Mouse (Mus musculus) skeletal muscle tissue, adult 2 months (tissue): Measurements from ENCODE around the gene Evc2.

Experiments
- DNase-seq: peaks from one replicate; pipeline ENCODE4 v3.0.0-alpha.2; 2012; ENCODE audit warnings: low read depth, low spot score

Gene Evc2

DNA sequence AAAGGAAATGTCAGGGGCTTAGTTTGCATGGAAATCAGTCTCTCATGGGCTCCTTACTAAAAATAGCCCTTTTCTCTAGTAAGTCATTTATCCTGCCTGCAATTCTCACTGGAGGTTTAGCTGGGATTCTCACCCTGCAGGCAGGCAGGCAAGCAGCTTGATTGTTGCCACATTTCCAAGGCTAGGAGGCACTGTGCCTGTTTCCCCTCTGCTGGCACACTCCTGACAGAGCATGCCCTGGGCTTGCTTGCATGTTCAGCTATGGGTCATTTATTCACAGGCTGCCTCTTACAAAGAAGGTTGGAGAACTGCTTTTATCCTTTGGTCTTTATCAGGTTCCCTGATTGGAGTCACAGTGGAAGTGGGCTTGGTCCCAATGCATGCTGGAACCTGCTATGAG, 27.5 kb downstream of the Evc2 start:
- no peak for DNase-seq

DNA sequence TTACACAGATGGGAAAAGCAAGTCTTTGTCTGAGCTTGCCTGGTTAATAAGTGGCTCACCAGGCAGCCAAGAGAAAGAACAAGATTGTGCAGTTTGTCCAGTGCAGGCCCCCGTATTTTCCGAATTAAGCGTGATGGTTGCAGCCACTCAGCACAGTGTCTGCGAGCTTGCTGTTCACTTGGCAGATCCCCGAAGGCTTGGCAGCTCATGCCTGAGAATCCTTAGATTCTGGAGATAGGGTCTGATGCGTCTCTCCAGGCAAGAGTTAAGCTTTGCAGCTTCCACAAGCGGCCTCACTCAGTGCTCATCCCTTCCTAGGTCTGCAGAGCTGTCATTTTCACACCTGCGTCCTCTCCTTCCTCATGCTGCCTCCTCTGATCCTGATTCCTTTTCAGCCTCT, 30.5 kb downstream of the Evc2 start:
- DNase-seq = no peak

DNA sequence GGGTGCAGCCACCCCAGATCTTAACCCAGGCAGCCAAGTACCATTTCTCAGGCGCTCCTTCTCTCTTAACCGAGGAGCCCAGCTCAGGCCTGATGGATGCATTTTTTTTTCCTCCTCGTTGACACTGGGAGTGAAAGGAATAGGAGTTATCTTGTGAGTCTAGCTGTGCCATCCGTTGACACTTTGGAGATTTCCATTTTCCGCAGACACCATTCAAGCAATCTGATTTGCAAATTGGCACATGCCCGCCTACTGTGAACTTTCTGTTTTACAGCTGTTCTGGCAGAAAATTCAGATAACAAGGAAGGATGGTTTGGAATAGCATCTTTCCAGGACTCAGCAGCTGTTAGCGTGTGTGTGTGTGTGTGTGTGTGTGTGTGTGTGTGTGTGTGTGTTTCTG, 39.1 kb downstream of the Evc2 start:
- DNase-seq = no peak

DNA sequence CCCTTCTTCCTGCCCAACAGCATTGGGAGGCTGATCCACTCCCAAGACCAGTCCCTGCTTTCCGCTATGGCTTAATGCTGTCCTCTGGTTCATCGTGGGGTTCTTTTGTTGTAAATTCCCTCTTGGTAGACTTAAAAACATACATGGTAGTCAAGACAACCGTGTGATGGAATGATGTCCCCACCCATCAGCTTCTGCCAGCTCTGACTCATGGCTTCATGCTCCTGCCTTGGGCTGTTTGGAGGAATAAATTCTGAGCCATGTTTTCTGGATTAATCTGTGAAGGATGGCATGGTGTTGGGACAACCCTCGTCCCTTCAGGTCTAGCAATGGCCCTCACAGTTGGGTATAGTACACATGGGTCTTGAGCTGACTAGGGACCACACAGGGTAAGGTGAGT, 42.3 kb downstream of the Evc2 start:
- peak; percentile 34 for DNase-seq

DNA sequence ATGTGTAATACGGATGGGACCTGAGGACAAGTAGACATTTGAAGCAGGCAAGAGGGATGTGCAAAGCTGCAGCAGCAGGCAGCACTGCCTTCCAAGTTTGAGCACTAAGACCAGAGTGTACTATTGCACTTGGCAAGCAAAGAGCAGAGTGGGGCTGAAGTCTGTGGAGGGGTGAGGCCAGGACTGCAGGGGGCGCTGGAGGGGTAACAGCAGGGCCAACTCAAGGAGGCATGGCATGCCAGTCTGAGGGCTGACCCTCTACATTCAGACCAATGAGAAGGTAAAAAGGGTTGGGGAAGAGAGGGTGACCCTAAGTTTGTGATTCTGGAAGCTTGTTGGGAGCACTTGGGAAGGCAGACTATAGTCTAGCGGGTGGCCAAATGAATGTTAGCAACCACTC, 45.3 kb downstream of the Evc2 start:
- DNase-seq = no peak

DNA sequence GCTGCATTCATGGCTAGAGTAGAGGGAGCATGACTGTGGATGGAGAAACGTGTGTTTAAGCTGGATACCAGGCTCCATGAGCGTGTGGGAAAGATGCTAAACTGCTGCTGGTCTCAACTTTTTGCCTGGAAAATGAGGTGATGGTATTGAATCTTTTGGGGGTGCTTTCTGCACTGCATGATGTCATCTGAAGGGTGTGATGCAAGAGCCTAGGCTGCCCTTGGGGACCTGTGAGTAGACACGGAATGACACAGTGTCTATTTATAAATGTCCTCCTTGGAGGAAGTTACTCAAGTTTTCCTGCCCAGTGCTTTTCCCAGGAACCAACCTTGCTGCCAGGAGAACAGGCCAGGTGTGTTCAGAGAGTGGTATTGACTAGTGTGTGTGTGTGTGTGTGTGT, 50.3 kb downstream of the Evc2 start:
- peak; percentile 27 for DNase-seq

DNA sequence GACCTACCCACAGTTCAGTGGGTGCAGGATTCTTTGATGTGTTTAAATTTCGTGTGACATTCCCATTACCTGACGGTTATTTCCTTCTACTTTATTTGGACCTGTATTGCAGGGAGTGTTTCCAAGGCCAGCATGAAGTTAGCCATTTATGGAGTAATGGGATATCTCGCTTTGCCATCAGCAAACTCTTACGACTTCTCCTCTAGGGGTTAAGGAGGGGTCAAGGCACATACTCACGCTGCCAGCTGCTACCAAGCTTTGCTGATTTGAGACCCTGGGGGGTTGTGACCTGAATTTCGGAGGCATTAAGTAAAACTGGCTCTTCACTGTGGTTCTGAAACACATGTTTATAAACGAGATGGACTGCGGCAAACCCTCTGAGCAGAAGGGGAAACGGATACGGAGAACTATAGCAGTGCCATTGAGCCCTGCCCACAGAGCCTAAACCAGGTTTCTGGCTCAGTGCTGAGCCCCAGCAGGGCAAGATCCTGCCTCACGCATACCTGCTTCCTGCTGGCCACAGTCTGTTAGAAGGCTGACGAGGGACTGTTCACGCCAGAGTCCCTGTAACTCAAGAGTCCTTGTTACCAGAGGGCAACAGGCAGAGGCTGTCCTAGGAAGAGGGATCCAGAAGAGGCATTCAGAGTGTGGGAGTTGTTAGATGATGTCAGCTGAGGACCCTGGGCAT, 51.7 kb downstream of the Evc2 start:
- no peak for DNase-seq

DNA sequence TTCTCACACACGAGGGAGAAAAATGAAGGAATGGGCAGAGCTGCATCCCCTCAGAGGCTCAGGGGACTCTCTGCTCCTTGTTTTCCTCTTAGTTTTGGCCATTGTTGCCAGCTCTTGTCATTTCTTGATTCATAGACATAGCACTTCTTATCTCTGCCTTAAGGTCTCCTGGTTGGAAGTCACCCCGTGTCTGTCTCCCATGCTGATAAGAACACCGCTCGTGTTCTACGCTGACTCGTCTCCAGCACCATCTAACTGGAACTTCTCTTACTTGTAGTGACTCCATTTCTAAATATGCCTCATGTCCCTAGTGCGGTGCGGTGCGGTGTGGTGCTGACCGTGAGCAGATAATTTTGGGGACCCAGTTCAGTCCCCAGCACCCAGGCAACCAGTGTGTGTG, 52.6 kb downstream of the Evc2 start:
- no peak for DNase-seq

DNA sequence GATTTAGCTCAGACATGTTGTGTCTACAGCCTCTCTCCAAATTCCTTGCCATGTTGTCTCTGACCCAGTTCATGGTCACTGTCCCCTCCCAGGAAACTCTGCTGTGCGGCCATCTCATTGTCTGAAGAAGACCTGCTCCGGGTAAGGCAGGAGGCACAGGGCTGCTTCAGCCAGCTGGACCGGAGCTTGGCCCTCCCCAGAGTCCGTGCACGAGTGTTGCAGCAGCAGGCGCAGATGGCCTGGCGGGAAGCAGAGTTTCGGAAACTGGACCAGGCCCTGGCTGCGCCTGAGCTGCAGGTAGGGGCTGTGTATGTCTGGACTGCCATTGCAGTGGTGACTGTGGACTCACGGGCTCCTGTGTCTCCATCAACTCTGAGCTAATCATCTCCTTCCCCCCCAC, 53.6 kb downstream of the Evc2 start:
- DNase-seq = no peak

DNA sequence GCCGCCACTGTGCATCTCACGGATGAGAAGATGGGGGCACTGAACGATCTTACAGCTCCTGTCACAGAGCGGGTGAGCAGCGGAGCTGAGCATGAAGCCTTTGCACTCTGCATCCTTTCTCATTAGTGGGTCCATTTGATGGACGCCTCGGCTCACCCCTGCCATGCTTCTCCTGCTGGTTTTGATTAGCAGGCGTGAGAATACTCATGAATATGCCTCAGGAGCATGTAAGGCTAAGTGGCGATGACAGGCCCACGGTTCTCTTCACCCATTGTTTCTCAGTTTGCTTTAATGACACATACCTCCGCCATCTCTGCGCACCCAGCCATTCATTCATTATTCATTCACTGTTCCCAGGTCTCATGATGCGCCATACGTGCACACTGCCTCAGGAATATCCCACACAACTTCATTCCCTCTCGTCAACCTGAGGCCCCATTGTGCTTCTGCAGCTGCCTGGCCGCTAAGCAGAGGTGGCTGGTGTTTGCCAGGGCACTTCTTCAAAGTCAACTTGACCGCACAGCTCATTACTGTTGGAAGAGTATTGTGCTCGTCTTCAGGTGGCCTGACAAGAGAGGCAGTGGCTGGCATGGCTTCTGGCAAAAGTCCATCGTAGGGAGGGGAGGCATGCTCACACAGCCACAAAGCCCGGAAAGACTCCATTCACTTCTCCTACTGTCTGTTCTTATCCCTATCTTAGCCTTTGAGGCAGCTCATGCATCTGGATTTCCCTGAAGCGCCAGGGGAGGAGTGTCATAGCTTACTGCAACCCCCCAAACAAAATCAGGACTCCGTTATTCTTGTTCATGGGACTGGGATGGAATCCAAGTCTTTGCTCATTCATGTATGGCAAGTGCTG, 57.1 kb downstream of the Evc2 start:
- DNase-seq = no peak

DNA sequence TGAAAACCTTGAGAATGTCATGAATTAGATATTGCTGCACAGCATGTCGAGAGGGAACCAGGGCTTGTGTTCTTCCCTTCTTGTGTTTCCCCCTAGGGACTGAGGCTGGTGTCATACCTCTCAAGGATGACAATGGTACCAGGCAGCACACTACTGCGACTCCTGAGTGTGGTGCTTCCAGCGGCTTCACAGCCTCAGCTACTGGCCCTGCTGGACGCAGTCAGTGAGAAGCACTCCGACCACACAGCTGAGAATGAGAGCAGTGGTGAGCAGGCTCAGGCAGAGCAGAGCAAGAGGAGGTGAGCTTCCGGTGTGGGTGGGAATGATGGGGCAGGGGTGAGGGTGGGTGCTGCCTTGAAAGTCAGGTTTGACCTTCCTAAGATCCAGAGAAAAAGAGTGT, 80.7 kb downstream of the Evc2 start:
- no peak for DNase-seq

DNA sequence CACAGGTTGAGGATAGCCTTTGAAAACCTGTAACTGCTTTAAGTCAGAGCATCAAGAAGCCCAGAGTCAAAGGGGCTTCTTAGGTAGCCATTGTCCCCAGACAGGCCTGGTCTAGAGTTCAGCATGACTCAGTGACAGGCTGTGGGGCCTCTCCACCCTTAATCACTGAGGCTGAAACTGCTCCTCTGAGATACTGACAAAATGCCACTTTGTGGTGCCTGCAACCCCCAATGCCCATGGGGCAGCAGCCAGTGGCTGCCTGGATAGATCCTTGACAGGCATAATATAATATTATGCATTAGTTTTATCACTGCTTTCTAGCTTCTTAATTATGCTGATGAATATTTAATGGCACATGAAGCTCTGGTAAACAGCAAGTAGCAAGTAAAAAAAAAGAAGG, 88.9 kb downstream of the Evc2 start:
- DNase-seq = no peak

DNA sequence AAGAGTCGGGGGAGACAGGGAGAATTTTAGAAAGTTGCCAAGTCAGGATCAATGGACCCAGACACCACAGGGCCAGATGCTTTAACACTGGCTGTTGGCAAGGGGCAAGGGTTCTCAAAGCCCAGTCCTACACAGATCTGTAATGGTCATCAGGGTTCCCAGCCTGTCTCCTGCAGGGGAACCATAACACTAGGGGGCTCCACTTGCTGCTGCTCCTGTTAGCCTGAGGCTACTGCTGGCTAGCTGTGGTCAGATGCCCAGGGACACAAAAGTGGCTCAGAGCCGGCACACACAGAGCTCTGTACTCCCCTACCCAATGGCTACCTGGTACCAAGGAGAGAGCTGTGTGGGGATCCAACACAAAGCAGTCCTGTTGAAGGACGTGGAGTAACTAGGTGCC, 97.1 kb downstream of the Evc2 start:
- DNase-seq = no peak

DNA sequence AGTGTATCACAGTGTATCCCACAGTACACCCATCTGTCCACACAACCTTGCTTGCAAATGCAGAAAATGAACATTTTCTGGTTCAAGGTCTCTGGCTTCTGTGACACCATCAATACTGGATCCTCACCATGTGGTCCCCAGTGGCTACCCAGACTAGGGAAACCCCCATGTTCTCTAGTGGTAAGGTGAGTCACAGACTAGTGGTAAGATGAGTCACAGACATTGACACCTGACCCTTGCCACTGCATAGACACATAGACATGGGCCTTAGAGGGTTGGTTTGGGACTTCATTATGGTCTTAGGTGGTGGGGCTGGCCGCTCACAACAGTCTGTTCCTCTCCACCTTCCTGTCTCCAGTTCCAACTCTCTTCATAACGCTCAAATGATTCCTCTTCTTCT, 104.5 kb downstream of the Evc2 start:
- DNase-seq = no peak

DNA sequence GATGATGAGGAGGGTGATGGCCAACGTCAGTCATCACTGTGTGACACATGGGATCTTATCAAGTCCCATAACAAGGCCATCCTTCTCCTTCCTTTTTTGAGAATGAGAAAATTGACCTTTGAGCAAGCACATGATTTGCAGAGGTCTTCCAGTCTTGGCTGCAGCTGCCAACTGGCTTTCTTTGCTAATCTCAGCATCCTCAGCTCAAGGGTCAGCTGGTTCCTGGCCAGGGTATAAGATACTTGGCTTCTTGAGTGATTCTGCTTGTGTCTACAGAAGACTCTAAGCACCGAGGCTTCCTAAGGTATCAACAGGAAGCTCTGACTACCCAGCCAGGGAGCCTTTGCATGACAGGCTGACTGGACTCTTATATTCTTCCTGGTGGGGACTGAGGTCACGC, 109.2 kb downstream of the Evc2 start:
- no peak for DNase-seq

DNA sequence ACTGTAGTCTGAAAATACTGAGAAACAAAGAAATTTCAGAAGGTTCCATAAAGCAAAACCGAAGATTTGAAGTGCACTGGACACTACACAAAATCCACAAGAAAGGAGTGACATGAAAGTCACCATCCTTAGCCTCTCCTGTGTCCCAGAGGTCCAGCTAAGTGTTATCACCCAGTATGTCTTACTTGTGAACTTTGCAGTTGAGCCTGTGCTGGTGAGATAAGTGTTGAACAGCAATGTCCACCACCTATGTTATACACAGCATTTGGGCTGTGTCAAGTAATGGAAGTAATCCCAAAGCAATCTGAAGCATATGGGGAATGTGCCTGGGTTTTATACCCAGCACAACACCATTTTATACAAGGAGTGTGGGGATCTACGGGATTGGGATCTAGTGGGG, 118.3 kb downstream of the Evc2 start:
- DNase-seq = no peak

DNA sequence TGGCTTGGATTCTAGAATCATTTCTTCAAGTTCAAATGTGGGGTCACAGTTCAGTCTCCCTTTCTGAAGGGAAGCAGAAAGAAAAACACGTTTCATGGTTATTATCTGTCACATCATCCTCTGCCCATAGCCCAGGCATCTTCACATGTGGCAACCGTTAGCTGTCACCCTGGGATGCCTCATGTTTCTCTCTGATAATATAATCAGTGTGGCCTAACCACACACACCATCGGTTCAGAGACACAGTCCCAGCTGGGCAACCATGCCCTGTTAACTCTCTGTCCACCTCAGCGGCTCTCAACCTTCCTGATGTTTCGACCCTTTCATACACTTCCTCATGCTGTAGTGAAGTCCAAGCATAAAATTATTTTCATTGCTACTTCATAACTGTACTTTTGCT, 118.9 kb downstream of the Evc2 start:
- no peak for DNase-seq

DNA sequence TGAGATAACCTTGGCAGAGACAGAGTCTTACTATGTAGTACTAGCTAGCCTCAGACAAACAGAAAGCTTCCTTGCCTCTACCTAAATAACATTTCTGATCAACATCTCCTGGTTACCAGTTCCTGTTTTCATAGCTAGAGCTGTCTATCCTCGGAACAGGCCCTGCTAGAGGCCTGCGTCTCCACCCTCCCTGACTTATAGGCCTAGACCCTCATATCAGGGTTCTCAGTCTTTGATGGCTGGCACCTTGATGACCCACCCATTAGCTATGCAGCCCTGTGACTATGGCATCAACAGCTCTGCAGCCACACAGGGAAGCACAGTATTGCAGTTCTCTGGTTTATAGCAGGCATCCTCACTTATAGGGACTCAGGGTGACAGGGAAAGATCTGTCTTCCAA, 119.5 kb downstream of the Evc2 start:
- no peak for DNase-seq

DNA sequence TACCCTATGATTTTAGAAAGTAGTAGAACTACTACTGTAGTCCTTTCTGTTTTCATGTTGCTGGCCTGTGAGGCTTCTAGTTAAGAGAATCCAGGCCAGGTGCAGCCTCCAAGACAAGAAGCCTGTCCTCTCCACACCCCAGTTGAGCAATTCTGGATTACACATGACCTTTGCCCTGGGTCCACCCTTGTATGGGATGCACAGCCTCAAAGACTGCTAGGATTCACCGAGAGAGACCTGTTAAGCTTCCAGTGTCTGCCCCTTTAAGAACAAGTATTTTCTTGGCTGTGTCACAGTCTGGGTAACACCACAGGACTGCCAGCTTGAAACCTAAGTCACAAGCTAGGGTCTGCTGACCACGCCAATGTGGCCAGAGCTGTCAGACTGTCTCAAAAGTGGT, 119.9 kb downstream of the Evc2 start:
- DNase-seq = no peak

DNA sequence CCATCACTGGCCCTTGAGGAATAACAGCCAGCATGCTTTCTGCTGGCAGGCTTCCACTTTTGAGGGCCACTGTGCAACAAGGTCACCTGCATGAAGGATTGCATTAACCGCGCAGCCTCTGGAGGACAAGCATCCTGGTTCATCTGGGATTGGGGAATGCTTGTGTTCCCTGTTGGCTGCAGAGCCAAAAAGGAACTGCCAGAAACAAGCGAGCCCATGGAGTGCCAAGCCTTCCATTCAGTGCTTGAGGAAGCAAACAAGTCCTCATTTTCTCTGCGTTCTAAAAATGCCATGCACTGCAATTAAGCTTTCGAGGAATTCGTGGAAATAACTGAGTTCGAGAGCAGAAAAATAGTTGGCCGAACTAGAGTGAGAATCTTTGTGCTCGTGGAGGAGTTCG, 127.2 kb downstream of the Evc2 start:
- DNase-seq = no peak

DNA sequence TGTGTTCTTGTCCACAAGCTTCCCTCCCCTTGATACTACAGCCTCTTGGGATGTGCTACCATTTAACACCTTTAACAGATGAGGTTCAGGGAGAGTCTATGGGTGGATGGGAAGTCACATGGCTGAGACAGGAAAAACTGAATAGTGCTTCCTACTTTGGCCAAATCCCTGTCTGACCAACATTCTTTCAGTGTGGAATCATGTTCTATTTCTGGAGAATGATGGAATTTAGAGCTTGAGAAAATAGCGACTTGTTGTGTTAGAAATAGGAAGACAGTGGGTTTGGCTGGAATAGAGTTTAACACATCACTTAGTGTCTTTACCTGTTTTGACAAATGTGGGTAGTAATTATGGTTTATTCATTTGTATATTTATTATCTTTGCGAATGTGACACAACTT, 129.3 kb downstream of the Evc2 start:
- DNase-seq = no peak

DNA sequence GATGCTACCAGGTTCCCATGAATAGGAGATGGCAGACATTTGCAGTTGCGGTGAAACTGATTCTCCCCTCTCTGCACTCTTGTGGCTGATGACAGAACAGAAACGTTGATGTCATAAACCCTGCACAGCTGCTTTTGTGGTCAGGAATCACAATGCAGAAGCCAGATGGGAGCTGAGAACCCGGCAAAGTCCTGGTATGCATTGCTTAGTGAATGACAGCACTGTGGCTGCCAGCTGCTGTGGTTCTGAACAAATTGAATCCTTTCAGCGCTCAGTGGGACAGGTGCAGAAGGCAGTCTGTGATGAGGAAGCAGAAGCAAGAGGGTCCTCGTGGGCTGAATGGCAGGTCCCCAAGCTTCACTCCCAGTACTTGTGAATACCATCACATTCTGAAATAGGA, 130.7 kb downstream of the Evc2 start:
- no peak for DNase-seq

DNA sequence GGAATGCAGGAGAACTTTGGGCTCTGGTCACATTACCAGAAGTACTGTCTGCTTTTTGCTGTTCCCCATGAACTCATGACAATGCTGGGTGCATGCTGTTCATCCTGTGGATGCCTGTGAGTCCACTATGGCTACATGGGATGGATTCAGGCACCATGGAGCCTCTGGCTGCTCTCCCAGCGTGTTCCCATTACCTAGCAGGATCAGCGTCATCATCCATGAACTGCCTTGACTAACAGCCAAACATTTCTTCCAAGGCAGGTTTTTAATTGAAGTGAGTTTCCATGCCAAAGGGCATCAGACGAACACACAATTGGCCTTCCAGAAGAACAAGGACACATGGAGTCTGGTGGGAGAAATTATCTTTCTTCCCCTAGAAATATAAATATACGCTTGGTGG, 133.3 kb downstream of the Evc2 start:
- DNase-seq = no peak
